Mouse (Mus musculus): ENCODE results near the gene Col16a1.

Gene Col16a1

DNA sequence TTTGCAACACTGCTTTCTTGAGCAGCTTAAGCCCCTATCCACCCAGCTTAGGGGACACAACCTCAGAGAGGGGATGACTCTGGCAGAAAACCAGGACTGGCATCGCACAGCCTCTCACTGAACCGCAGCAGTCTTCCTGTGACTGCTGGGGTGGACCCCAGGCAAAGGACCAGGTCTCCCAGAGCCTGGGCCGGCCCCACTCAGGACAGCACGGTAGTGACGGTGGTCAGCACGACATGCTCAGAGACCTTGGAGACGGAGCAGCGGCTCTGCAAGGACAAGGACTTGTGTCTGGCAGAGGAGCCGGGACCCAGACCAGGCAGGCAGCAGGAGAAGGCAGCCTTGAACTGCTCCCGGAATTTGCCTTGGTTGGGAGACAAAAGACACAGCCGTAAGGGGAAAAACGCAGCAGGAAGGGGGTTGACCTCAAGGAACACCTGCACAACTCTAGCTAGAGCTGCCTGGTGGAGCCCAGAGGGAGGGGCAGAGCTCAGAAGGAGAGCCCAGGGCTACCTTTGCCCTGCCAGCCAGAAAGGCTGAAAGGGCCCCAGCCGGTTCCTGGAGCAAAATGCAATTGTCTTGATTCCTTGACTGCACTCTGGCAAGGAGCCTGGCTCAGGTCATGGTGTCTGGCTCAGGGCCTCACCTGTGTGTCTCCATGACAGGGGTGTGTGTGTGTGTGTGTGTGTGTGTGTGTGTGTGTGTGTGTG, 83.2 kb downstream of the Col16a1 start:
- DNase-seq (ENCODE audit: low read depth): no peak

DNA sequence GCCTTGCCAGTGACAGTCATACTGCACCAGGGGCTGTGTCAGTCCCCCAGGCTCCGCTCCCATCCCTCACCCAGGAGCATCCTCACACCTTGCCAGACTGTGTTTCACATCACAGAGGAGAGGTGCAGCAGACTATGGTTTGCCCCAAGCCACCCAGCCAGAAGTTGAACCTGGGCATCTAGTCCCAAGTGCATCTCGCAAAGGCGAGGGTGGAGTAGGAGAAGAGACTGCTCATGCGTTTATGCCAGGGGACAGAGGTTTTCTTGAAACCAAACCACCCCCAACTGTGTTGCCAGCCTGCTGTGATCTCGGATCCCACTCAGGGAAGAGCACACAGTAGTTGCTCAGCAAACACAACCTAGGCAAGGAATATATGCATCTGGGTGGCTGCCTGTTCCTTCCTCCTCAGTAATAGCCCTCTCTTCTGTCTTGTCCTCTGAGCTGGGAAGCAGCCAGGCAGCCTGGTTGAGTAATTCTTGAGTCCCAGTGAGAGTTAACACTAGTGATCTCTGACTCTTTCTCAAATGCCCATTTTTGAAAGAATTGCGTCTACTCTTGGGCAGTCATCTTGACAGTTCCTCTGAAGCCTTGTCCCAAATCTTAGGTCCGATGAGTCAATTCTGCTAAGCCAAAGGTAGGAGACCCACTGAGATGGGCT, 83.9 kb downstream of the Col16a1 start:
- DNase-seq (ENCODE audit: low read depth): peak; percentile 70

DNA sequence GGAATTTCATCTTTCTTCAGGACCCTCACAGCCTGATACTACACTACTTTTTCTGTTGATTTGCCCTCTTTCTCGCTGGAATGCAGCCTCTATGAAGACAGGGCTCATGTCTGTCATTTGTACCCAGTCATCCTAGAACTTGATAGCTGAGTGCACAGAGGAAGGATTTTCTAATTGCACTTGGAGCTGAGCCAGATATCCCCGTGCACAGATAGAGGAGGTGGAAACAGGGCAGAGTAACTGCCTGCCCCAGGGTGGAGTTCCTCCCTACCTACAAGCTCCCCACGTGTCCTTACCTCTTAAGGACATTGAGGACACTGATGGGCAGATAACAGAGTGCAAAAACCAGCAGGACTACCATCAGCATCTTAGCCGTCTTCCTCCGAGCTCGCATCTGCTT, 85.8 kb downstream of the Col16a1 start:
- DNase-seq (ENCODE audit: low read depth): no peak

DNA sequence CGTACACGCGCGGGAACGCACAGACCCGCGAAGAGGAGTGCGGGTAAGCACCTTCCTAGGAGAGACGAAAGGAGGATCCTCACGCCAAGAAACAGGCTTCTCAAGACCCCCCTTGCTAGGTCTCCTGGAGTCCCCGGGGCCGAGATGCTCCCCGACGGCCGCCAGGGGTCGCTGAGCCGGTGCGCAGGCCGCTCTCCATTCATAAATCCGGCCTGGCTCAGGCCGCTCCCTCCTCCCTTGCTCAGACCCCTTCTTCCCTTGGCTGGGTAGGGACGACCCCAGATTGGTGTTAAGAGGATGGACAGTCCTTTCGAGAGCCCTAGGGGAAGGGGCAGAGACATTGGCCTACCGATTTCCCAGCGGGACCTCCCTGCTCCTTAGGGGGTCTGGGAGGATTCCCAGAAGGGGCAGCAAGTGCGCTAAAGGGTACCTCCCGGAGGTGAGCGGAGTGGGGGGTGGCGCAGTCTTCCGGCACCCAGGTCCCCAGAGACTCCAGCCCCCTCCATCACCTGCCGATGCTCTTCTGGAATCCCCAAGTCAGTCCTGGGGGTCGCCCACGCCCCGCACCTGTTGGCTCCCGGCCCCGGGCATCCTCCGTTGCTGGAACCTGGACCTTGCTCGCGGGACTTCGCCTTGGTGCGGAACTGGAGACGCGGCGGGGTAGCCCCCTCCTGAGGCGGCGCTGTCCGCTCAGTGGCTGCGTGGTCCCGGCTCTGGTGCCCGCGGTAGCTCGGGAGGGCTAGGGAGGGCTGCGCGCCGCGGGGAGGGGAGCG, 91.0 kb downstream of the Col16a1 start:
- peak; percentile 90 for DNase-seq (ENCODE audit: low read depth)

DNA sequence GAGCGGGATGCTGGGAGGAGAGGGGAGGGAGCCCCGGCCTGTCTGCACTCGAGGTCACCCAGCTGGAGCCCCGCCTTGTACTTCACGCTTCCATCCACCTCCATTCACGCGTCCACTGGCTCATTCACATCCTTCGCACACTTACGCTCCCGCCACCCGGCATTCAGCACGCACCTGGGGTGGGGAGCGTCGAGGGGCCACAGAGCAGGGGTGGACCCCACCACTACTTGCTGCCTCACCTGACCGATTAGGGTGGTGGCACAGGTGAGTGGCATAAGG, 91.5 kb downstream of the Col16a1 start, which contains the start of gene Hcrtr1:
Hcrtr1 (minus strand) TSS at position 146 of the 279 bp plus-strand sequence.
- no peak for DNase-seq (ENCODE audit: low read depth)

DNA sequence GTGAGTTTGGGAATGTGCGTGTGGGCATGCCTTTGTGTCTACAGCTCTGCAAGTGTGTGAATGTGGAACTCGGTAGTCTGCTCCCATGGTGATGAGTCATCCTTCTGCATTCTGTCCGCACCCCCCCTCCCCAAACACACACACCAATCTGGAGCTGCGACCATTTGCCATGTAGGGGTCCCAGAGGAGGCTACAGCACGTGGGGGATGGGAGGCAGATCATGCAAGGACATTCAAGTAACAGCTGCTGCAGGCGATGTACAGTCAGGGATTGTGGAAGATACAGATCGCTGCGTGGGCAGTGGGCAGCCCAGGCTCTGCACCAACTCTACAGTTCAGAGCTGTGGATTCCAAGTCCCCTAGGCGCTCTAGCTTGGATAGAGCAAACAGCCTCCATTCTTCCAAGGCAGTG, 93.4 kb downstream of the Col16a1 start:
- peak; percentile 55 for DNase-seq (ENCODE audit: low read depth)

DNA sequence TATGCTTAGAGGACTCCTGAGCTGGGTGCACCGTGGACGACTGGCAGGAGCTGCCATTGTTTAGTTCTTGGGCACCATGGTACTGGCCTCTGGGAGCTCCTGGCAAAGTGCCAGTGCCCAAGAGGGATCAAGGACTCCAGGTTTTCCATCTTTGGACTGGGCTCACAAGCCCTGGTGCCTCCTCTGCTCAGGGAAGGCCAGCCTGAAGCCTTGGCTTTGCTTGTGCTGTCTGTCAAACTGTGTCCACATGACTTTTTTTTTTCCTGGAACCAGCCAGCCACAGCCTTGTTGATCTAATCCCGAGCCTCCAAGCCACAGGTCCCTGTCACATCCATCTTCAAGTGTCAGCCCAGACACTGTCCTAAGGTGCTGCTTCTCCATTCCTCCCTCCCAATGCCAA, 94.1 kb downstream of the Col16a1 start:
- no peak for DNase-seq (ENCODE audit: low read depth)

DNA sequence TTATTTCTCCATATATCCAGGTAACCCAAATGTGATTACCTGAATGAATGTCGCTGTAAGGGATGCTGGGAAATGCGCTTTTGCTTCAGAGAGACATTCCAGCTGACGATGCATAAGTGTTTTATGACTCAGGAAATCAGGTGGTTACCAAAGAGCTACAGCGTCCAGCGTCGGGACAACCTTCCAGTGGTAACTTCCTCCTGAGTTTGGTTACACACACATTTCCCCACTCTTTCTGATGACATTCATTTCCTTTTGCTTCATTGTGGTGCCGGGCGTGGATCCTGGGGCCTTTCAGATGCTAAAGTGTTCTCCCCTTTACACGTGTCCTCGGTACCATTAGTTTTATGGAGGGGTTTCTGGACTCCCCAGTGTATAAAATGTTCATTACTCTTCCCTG, 100.8 kb downstream of the Col16a1 start:
- DNase-seq (ENCODE audit: low read depth): no peak
